Mouse (Mus musculus) stomach, postnatal 0 days (tissue): Measurements from ENCODE around the gene Foxp1. TPM values are rescaled to one million over a fixed set of nuclear protein-coding genes. Genes with fewer than 3 reads are reported as not detected.
A peak's percentile ranks its signal among the peaks of the same experiment; 100 is the strongest.

Source experiments
- ATAC-seq: fragments of 200-750 bp; cut with Nextera tagmentation; 2 replicates; pipeline ENCODE4 v1.8.0; 2017; ENCODE audit not compliant: low FRiP score, low TSS enrichment
- DNase-seq: peaks from one replicate; pipeline ENCODE4 v3.0.0-alpha.2; 2016; ENCODE audit warnings: low spot score
- H3K27ac ChIP-seq: fragments of 300-500 bp; sonication (generic); replicated peaks from 2 replicates; pipeline ENCODE4 v1.5.1; 2014; ENCODE audit warnings: mild to moderate bottlenecking, control low read depth
- H3K27me3 ChIP-seq: fragments of 300-500 bp; sonication (generic); 2 replicates; pipeline ENCODE4 v1.6.1; 2014; ENCODE audit warnings: low read length; ENCODE audit not compliant: control insufficient read depth, insufficient read depth
- H3K36me3 ChIP-seq: fragments of 300-500 bp; sonication (generic); 2 replicates; pipeline ENCODE4 v1.6.1; 2014; ENCODE audit warnings: low read length, mixed read lengths; ENCODE audit not compliant: control insufficient read depth, insufficient read depth
- H3K4me1 ChIP-seq: fragments of 300-500 bp; sonication (generic); replicated peaks from 2 replicates; pipeline ENCODE4 v1.6.1; 2014; ENCODE audit warnings: antibody characterized with exemption; ENCODE audit not compliant: control insufficient read depth, insufficient read depth
- H3K4me2 ChIP-seq: fragments of 300-500 bp; sonication (generic); replicated peaks from 2 replicates; pipeline ENCODE4 v1.6.1; 2014; ENCODE audit warnings: low read depth, mild to moderate bottlenecking, control low read depth, moderate library complexity
- H3K4me3 ChIP-seq: fragments of 300-500 bp; sonication (generic); 2 replicates; pipeline ENCODE4 v1.5.1; 2014; ENCODE audit warnings: low read depth, low read length, control low read depth
- H3K9ac ChIP-seq: fragments of 300-500 bp; sonication (generic); 2 replicates; pipeline ENCODE4 v1.6.1; 2014; ENCODE audit warnings: mild to moderate bottlenecking, low read length, control low read depth, mixed read lengths
- H3K9me3 ChIP-seq: fragments of 300-500 bp; sonication (generic); 2 replicates; pipeline ENCODE4 v1.6.1; 2016; ENCODE audit warnings: low read length; ENCODE audit not compliant: control insufficient read depth
- CTCF ChIP-seq: IDR thresholded peaks from 2 replicates; pipeline ENCODE4 v1.5.1; 2016; ENCODE audit warnings: antibody characterized with exemption, low read depth, mild to moderate bottlenecking, moderate library complexity
- EP300 ChIP-seq: optimal IDR thresholded peaks from 2 replicates; pipeline ENCODE3; 2016; ENCODE audit warnings: antibody characterized with exemption
- WGBS: fragments of 180-500 bp; shearing (Covaris S2); extraction: QIAGEN DNeasy Blood & Tissue Kit; methylation state at CpG from one replicate; pipeline ENCODE4 v1.1.7; 2014; 5-methylcytosine and 5-hydroxymethylcytosine counted together
- polyA plus RNA-seq: library from polyadenylated mRNA; unstranded; fragments of >200 nt; fragmentation: Nextera tagmentation; extraction: Ambion mirVana; gene quantifications from 2 replicates; pipeline ENCODE4 v1.2.1, GENCODE M21; 2015

Gene Foxp1
- polyA plus RNA-seq, 1 experiment from 2014 or later, result 68.9 TPM

DNA sequence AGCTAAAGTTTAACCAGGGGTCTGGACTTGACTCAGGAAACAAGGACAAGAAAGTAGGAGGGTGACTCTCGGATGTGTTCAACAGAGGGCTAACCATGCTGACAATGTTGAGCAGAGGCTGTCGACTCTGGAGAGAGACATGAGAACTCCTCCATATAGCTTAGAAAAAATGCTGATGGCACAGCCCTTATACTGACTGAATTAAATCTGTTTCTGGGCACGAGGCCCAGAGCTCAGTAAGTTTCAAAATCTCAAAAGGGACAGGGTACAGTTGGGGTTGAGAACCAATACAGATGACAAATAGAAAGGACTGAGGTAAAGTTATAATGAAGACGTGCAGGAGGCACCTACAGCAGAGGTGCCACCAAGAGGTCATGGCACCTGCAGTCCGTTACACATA is 241.9 kb downstream of the Foxp1 start:
- DNase-seq (no peak), ATAC-seq (no peak)
- H3K27me3 ChIP-seq, result no peaks in the 10 kb centered on the region
- no peak for TF ChIP-seq CTCF
- no peak for TF ChIP-seq EP300
- no peak overlapping the region for H3K4me3 ChIP-seq
- H3K9me3 ChIP-seq, result no peaks in the 10 kb centered on the region
- 49% methylated on average over 5 of the region's 5 CpGs for WGBS
- H3K4me1 ChIP-seq, result 0 out of 2 replicates have a peak, but pooled peaks cover 2% of the 10 kb centered on the region
- H3K36me3 ChIP-seq, result no peaks in the 10 kb centered on the region
- no peak overlapping the region for H3K4me2 ChIP-seq
- no peak overlapping the region for H3K9ac ChIP-seq
- no peak overlapping the region for H3K27ac ChIP-seq

- H3K9ac ChIP-seq, result no peak overlapping the region
- no peaks in the 10 kb centered on the region for H3K36me3 ChIP-seq
- no peak overlapping the region for H3K4me2 ChIP-seq
- WGBS, result 83% methylated on average over 1 of the region's 1 CpGs
- no peak for DNase-seq
- no peaks in the 10 kb centered on the region for H3K27me3 ChIP-seq
- H3K27ac ChIP-seq, result no peak overlapping the region; the same call in 1 of the 2 replicates
- H3K9me3 ChIP-seq, result no peaks in the 10 kb centered on the region
- TF ChIP-seq CTCF (no peak), EP300 (no peak)
- H3K4me1 ChIP-seq, result no peaks in the 10 kb centered on the region
- no peak for ATAC-seq
- H3K4me3 ChIP-seq, result no peak overlapping the region
These were observed 245.3 kb downstream of the Foxp1 start for GRCm38 (mm10) chr6:99277251-99277650.

- no peaks in the 10 kb centered on the region for H3K36me3 ChIP-seq
- ATAC-seq (no peak), DNase-seq (no peak)
- H3K27ac ChIP-seq, result peak overlapping the region; percentile 45; the same call in 1 of the 2 replicates
- no peaks in the 10 kb centered on the region for H3K27me3 ChIP-seq
- H3K9me3 ChIP-seq, result no peaks in the 10 kb centered on the region
- no peak overlapping the region for H3K4me2 ChIP-seq
- no peak overlapping the region for H3K9ac ChIP-seq
- 40% methylated on average over 7 of the region's 7 CpGs for WGBS
- TF ChIP-seq CTCF (no peak), EP300 (no peak)
- H3K4me1 ChIP-seq, result no peaks in the 10 kb centered on the region
- no peak overlapping the region for H3K4me3 ChIP-seq
These were observed 246.2 kb downstream of the Foxp1 start for GRCm38 (mm10) chr6:99276297-99276653.

GRCm38 (mm10) chr6:99275381-99276296 is 246.9 kb downstream of the Foxp1 start:
- H3K9ac ChIP-seq, result no peak overlapping the region; the same call in 1 of the 2 replicates
- DNase-seq (peak; percentile 25), ATAC-seq (0 out of 2 replicates have a peak, but pooled peaks have one; percentile 55)
- H3K27me3 ChIP-seq, result no peaks in the 10 kb centered on the region
- no peaks in the 10 kb centered on the region for H3K4me1 ChIP-seq
- H3K27ac ChIP-seq, result peak overlapping the region; percentile 77; the same call in 1 of the 2 replicates
- H3K4me3 ChIP-seq, result no peak overlapping the region; the same call in 1 of the 2 replicates
- peak overlapping the region; percentile 15 for H3K4me2 ChIP-seq
- 22% methylated on average over 21 of the region's 21 CpGs for WGBS
- TF ChIP-seq EP300 (no peak), CTCF (no peak)
- H3K9me3 ChIP-seq, result no peaks in the 10 kb centered on the region
- no peaks in the 10 kb centered on the region for H3K36me3 ChIP-seq

DNA sequence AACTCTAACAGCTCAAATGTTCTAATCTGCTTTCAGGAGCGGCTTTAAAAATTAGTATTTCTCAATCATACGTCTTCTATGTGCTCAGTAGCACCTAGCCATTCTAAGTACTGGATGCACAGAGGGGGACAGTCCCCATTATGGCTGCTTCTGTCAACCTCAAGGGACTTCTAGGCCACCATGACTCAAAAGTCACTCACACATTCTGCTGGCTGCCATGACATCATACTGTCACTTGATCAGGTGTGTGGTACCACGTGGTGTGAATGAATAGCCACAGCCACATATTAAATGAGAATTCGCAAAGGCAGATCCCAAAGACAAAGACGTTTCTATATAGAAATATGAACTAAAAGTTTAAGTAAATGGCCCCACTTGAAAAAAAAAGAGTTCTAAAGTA is 247.9 kb downstream of the Foxp1 start:
- no peak overlapping the region for H3K27ac ChIP-seq

GRCm38 (mm10) chr6:99274222-99274621 is 248.3 kb downstream of the Foxp1 start:
- Histone ChIP-seq H3K27me3 (no peaks in the 10 kb centered on the region), H3K4me1 (no peaks in the 10 kb centered on the region), H3K9ac (no peak overlapping the region), H3K27ac (no peak overlapping the region), H3K4me3 (no peak overlapping the region), H3K4me2 (no peak overlapping the region), H3K9me3 (no peaks in the 10 kb centered on the region), H3K36me3 (no peaks in the 10 kb centered on the region)
- DNase-seq (no peak), ATAC-seq (no peak)
- TF ChIP-seq CTCF (no peak), EP300 (no peak)
- WGBS, result 66% methylated on average over 6 of the region's 6 CpGs

More for the DNA sequence above, 247.9 kb downstream of the Foxp1 start:
- TF ChIP-seq CTCF (no peak), EP300 (no peak)
- Histone ChIP-seq H3K4me3 (no peak overlapping the region), H3K27me3 (no peaks in the 10 kb centered on the region), H3K4me1 (no peaks in the 10 kb centered on the region), H3K36me3 (no peaks in the 10 kb centered on the region), H3K9me3 (no peaks in the 10 kb centered on the region), H3K4me2 (no peak overlapping the region), H3K9ac (no peak overlapping the region)
- ATAC-seq (no peak), DNase-seq (no peak)
- WGBS, result 72% methylated on average over 5 of the region's 5 CpGs
